Mouse (Mus musculus) layer of hippocampus, postnatal 10 days (tissue): ENCODE data around the gene Defb25. TPM values are rescaled to one million over a fixed set of nuclear protein-coding genes. Genes with fewer than 3 reads are reported as not detected.

Experiments
- DNase-seq, 2 experiments: peaks; one replicate each; pipeline ENCODE4 v3.0.0; 2021; ENCODE audit warnings: low spot score in 2 of 2
- total RNA-seq, 2 experiments: library from RNA; stranded (reverse); gene quantifications; 2 replicates each; pipeline ENCODE4 v1.2.3; 2021

Defb25 gene
- total RNA-seq, 2 experiments from 2014 or later = not detected

DNA sequence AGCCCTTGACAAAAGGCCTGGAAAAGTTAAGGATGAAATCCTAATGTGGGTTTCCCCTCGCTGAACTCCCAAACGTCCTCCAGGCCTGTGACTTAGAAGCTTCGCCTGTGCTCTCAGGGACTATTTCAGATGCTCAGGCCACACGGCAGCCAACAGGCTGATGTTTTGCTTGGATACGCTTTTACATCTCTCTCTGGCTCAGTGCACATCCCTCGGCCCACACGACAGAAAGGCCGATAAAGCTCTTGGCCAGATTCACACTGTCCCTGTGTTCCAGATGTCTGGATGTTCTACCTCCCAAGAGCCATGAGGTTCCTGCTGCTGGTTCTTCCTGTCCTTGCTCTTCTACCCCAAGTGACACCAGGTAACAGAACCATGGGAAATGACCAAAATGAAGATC is 49.4 kb downstream of the Defb25 start:
- no peak for DNase-seq

Other genes starting within 250 kb of the Defb25 start
- gene Nrsn2, start 246.4 kb downstream of the Defb25 start, total RNA-seq = 10 to 100 TPM; 35.3 to 35.4 TPM
- gene Sox12, start 225.0 kb downstream of the Defb25 start, total RNA-seq = 10 to 100 TPM; 37.5 to 38.1 TPM
- 10 to 100 TPM in 1 of 2 experiments, 1 to 10 TPM in 1; 9.9 to 12.1 TPM for gene Zcchc3, start 208.0 kb downstream of the Defb25 start, total RNA-seq
- 1 to 10 TPM; 3.5 to 4.3 TPM for gene 6820408C15Rik, start 207.5 kb downstream of the Defb25 start, total RNA-seq
- gene Defb23, start 158.4 kb downstream of the Defb25 start, total RNA-seq = not detected
- not detected for gene Defb20, start 146.0 kb downstream of the Defb25 start, total RNA-seq
- gene Defb22, start 132.9 kb downstream of the Defb25 start, total RNA-seq = not detected
- not detected for gene Defb26, start 111.4 kb downstream of the Defb25 start, total RNA-seq
- not detected for gene Defb28, start 104.8 kb downstream of the Defb25 start, total RNA-seq
- gene Defb29, start 83.0 kb downstream of the Defb25 start, total RNA-seq = not detected
- not detected for gene Gm17416, start 53.7 kb downstream of the Defb25 start, total RNA-seq
- not detected for gene Defb21, start 50.3 kb downstream of the Defb25 start, total RNA-seq
- not detected for gene Defb19, start 42.7 kb downstream of the Defb25 start, total RNA-seq
- gene Defb45, start 23.7 kb downstream of the Defb25 start, total RNA-seq = not detected
- not detected for gene Defb36, start 18.7 kb downstream of the Defb25 start, total RNA-seq
- gene Rem1, start 3.9 kb upstream of the Defb25 start, total RNA-seq = under 1 TPM; 0.91 to 0.96 TPM
- 100 to 1,000 TPM; 109 to 114 TPM for gene H13, start 46.4 kb upstream of the Defb25 start, total RNA-seq
- gene Mcts2, start 64.0 kb upstream of the Defb25 start, total RNA-seq = 10 to 100 TPM; 25.3 to 25.7 TPM
- 10 to 100 TPM; 29.0 to 31.2 TPM for gene Id1, start 113.2 kb upstream of the Defb25 start, total RNA-seq
- 1 to 10 TPM; 2.1 to 2.5 TPM for gene Cox4i2, start 131.1 kb upstream of the Defb25 start, total RNA-seq
- 100 to 1,000 TPM; 109 to 117 TPM for gene Bcl2l1, start 208.7 kb upstream of the Defb25 start, total RNA-seq
- gene Tpx2, start 224.9 kb upstream of the Defb25 start, total RNA-seq = 1 to 10 TPM; 5.9 to 6.6 TPM